Mouse (Mus musculus) neural tube, embryonic 11.5 days (tissue): ENCODE measurements around the gene Ptprj. TPM values are rescaled to one million over a fixed set of nuclear protein-coding genes. Genes with fewer than 3 reads are reported as not detected.

Experiments
- ATAC-seq: fragments of 200-750 bp; cut with Nextera tagmentation; 2 replicates; pipeline ENCODE4 v1.8.0; 2017; ENCODE audit warnings: moderate number of reproducible peaks, mild to moderate bottlenecking, moderate TSS enrichment, moderate library complexity; ENCODE audit not compliant: insufficient read depth, low FRiP score, low TSS enrichment
- DNase-seq: peaks from one replicate; pipeline ENCODE4 v3.0.0-alpha.2; 2015; ENCODE audit warnings: low spot score
- H3K27ac ChIP-seq: fragments of 300-500 bp; sonication (generic); 2 replicates; pipeline ENCODE4 v1.5.1; 2014; ENCODE audit warnings: low read depth, mild to moderate bottlenecking, low read length
- H3K27me3 ChIP-seq: fragments of 300-500 bp; sonication (generic); 2 replicates; pipeline ENCODE4 v1.6.1; 2014; ENCODE audit warnings: mild to moderate bottlenecking, low read length, mixed read lengths; ENCODE audit not compliant: control insufficient read depth, insufficient read depth
- H3K36me3 ChIP-seq: fragments of 300-500 bp; sonication (generic); 2 replicates; pipeline ENCODE4 v1.6.1; 2014; ENCODE audit warnings: mild to moderate bottlenecking, low read length, moderate library complexity, mixed read lengths; ENCODE audit not compliant: control insufficient read depth, insufficient read depth
- H3K4me1 ChIP-seq: fragments of 300-500 bp; sonication (generic); 2 replicates; pipeline ENCODE4 v1.6.1; 2014; ENCODE audit warnings: low read length, mixed read lengths; ENCODE audit not compliant: control insufficient read depth, insufficient read depth
- H3K4me2 ChIP-seq: fragments of 300-500 bp; sonication (generic); 2 replicates; pipeline ENCODE4 v1.6.1; 2014; ENCODE audit warnings: low read depth, mild to moderate bottlenecking, moderate library complexity
- H3K4me3 ChIP-seq: fragments of 300-500 bp; sonication (generic); 2 replicates; pipeline ENCODE4 v1.5.1; 2014; ENCODE audit warnings: low read depth, low read length
- H3K9ac ChIP-seq: fragments of 300-500 bp; sonication (generic); 2 replicates; pipeline ENCODE4 v1.6.1; 2014; ENCODE audit warnings: mild to moderate bottlenecking, low read length
- H3K9me3 ChIP-seq: fragments of 300-500 bp; sonication (generic); 2 replicates; pipeline ENCODE4 v1.6.1; 2016; ENCODE audit warnings: low read length; ENCODE audit not compliant: control insufficient read depth
- WGBS: fragments of 180-500 bp; shearing (Covaris S2); extraction: QIAGEN DNeasy Blood & Tissue Kit; methylation state at CpG from one replicate; pipeline ENCODE4 v1.1.7; 2014; 5-methylcytosine and 5-hydroxymethylcytosine counted together
- polyA plus RNA-seq: library from polyadenylated mRNA; unstranded; fragments of >200 nt; fragmentation: Nextera tagmentation; extraction: Ambion mirVana; gene quantifications from 2 replicates; pipeline ENCODE4 v1.2.1, GENCODE M21; 2014

The Ptprj gene
- polyA plus RNA-seq = 3.2 and 3.7 TPM in 2 replicates

- no peaks in the 10 kb centered on the region for H3K9me3 ChIP-seq
- peak within 1 kb of the TSS; percentile 84 for H3K9ac ChIP-seq
- no peaks in the 10 kb centered on the region for H3K27me3 ChIP-seq
- ATAC-seq = peak; percentile 84
- DNase-seq = peak; percentile 77
- no peaks in the 10 kb centered on the region for H3K36me3 ChIP-seq
- 0% methylated on average over 56 of the region's 100 CpGs for WGBS
- H3K4me3 ChIP-seq = peak within 1 kb of the TSS; percentile 87
- H3K27ac ChIP-seq = peak within 1 kb of the TSS; percentile 86
- H3K4me1 ChIP-seq = peaks cover 3% of the 10 kb centered on the region; the same call in 1 of the 2 replicates
- peak within 1 kb of the TSS; percentile 86 for H3K4me2 ChIP-seq
These were observed at the start of gene Ptprj for GRCm38 (mm10) chr2:90580236-90581005. Gene Ptprj (minus strand): TSS chr2:90580647.

GRCm38 (mm10) chr2:90629552-90629951 is 49.1 kb upstream of the Ptprj start:
- Histone ChIP-seq H3K4me1 (no peaks in the 10 kb centered on the region), H3K27ac (no peak overlapping the region), H3K27me3 (no peaks in the 10 kb centered on the region), H3K4me2 (no peak overlapping the region), H3K36me3 (no peaks in the 10 kb centered on the region), H3K4me3 (no peak overlapping the region), H3K9me3 (no peaks in the 10 kb centered on the region), H3K9ac (no peak overlapping the region)
- no peak for ATAC-seq
- WGBS = 35% methylated on average over 2 of the region's 2 CpGs
- DNase-seq = no peak

DNA sequence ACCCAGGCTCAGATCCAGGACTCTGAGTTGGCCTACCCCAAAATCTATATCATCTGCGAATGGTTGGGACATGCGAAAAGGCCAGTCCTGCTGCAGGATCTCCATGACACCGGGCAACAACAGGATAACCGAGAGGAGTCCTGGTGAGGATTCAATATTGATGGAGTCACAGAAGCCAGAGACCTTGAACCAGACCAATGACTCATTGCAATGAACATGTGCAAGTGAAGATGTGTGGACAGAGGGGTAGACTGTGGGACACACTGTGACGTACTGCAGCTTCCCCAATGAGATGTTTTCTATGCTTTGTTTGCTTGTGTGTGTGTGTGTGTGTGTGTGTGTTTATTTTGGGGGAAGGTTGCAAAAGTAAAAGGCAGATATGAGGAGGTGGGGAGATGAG is 47.8 kb upstream of the Ptprj start:
- H3K36me3 ChIP-seq = no peaks in the 10 kb centered on the region
- DNase-seq = no peak
- no peak overlapping the region for H3K4me3 ChIP-seq
- 90% methylated on average over 5 of the region's 5 CpGs for WGBS
- no peak for ATAC-seq
- no peaks in the 10 kb centered on the region for H3K4me1 ChIP-seq
- H3K27ac ChIP-seq = no peak overlapping the region
- no peak overlapping the region for H3K9ac ChIP-seq
- no peaks in the 10 kb centered on the region for H3K9me3 ChIP-seq
- H3K4me2 ChIP-seq = no peak overlapping the region
- no peaks in the 10 kb centered on the region for H3K27me3 ChIP-seq

DNA sequence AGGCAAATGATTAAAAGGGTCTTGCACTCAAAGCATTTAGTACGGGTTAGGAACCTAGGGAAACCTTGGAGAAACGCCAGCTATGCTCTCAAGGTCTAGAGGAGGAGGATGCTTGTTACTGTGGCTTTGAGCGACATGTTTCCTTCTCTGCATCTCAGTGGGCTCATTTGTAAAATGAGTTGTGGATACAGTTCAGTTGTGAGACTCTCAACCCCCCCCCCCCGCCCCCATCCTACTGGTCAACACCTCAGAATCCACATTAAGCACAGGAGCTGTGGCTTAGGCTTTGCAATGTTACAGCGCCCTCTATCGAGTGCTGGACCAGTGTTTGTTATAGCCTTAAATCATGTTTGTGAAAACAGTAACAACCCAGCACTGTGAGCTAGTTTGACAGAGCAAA is 44.5 kb upstream of the Ptprj start:
- WGBS = 21% methylated on average over 6 of the region's 6 CpGs

GRCm38 (mm10) chr2:90624339-90624738 is 43.9 kb upstream of the Ptprj start:
- DNase-seq = no peak
- no peak overlapping the region for H3K4me2 ChIP-seq
- H3K9me3 ChIP-seq = no peaks in the 10 kb centered on the region
- 65% methylated on average over 4 of the region's 4 CpGs for WGBS
- no peaks in the 10 kb centered on the region for H3K36me3 ChIP-seq
- H3K27me3 ChIP-seq = no peaks in the 10 kb centered on the region
- no peak overlapping the region for H3K9ac ChIP-seq
- H3K4me3 ChIP-seq = no peak overlapping the region
- ATAC-seq = no peak
- no peak overlapping the region for H3K27ac ChIP-seq
- no peaks in the 10 kb centered on the region for H3K4me1 ChIP-seq

More for the DNA sequence above, 44.5 kb upstream of the Ptprj start:
- Histone ChIP-seq H3K4me3 (no peak overlapping the region), H3K4me1 (no peaks in the 10 kb centered on the region), H3K36me3 (no peaks in the 10 kb centered on the region), H3K27ac (no peak overlapping the region), H3K9ac (no peak overlapping the region), H3K4me2 (no peak overlapping the region), H3K9me3 (no peaks in the 10 kb centered on the region), H3K27me3 (no peaks in the 10 kb centered on the region)
- ATAC-seq = no peak
- DNase-seq = peak; percentile 61

GRCm38 (mm10) chr2:90620815-90621214 is 40.4 kb upstream of the Ptprj start:
- H3K27ac ChIP-seq = no peak overlapping the region
- no peak overlapping the region for H3K4me2 ChIP-seq
- H3K36me3 ChIP-seq = no peaks in the 10 kb centered on the region
- 78% methylated on average over 5 of the region's 5 CpGs for WGBS
- DNase-seq (no peak), ATAC-seq (no peak)
- H3K27me3 ChIP-seq = no peaks in the 10 kb centered on the region
- no peak overlapping the region for H3K9ac ChIP-seq
- H3K9me3 ChIP-seq = no peaks in the 10 kb centered on the region
- no peaks in the 10 kb centered on the region for H3K4me1 ChIP-seq
- H3K4me3 ChIP-seq = no peak overlapping the region

DNA sequence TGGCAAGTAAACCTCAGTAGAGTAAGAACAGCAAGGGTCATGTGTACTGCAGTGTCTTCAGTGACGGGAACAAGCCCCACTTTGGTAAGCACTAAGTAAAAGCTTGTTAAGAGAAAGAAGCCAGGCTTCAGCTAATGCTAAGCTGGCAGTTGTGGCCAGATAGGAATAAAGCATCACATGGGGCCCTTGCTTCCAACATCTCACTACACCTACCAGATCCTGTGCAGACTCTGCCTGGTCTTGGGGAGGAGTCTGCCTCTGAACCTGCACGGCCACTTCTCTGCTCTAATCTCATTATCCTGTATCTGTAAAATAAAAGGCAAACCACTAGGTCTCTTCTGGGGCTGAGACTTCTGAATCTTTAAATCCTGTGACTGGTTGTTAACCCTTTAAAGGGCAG is 39.2 kb upstream of the Ptprj start:
- no peak overlapping the region for H3K27ac ChIP-seq
- H3K4me1 ChIP-seq = no peaks in the 10 kb centered on the region
- no peaks in the 10 kb centered on the region for H3K27me3 ChIP-seq
- H3K36me3 ChIP-seq = no peaks in the 10 kb centered on the region
- no peak for DNase-seq
- ATAC-seq = no peak
- WGBS = 55% methylated on average over 2 of the region's 2 CpGs
- H3K4me2 ChIP-seq = no peak overlapping the region
- no peak overlapping the region for H3K9ac ChIP-seq
- H3K9me3 ChIP-seq = no peaks in the 10 kb centered on the region
- no peak overlapping the region for H3K4me3 ChIP-seq

- DNase-seq (no peak), ATAC-seq (no peak)
- WGBS = 88% methylated on average over 14 of the region's 14 CpGs
- no peaks in the 10 kb centered on the region for H3K36me3 ChIP-seq
- no peak overlapping the region for H3K4me3 ChIP-seq
- no peaks in the 10 kb centered on the region for H3K27me3 ChIP-seq
- no peak overlapping the region for H3K9ac ChIP-seq
- H3K4me2 ChIP-seq = no peak overlapping the region
- H3K9me3 ChIP-seq = no peaks in the 10 kb centered on the region
- no peak overlapping the region for H3K27ac ChIP-seq
- H3K4me1 ChIP-seq = no peaks in the 10 kb centered on the region
These were observed 34.3 kb upstream of the Ptprj start for GRCm38 (mm10) chr2:90614651-90615171.

GRCm38 (mm10) chr2:90613591-90613990 is 33.1 kb upstream of the Ptprj start:
- Histone ChIP-seq H3K9me3 (no peaks in the 10 kb centered on the region), H3K9ac (no peak overlapping the region), H3K27ac (no peak overlapping the region), H3K27me3 (no peaks in the 10 kb centered on the region), H3K4me3 (no peak overlapping the region), H3K36me3 (no peaks in the 10 kb centered on the region), H3K4me1 (no peaks in the 10 kb centered on the region), H3K4me2 (no peak overlapping the region)
- no peak for ATAC-seq
- DNase-seq = no peak
- 72% methylated on average over 3 of the region's 3 CpGs for WGBS
